Mouse (Mus musculus): ENCODE measurements around the gene Gm5483. TPM values are rescaled to one million over a fixed set of nuclear protein-coding genes. Genes with fewer than 3 reads are reported as not detected.
"Not testable (repeated sequence)": the region's sequence is repeated elsewhere in the genome, so short reads cannot be mapped to it uniquely, and the experiment has no call there.

Gene Gm5483
- polyA plus RNA-seq (2016; fragmentation: Nextera tagmentation; extraction: Ambion mirVana): not detected in 2 replicates

- H3K9me3 ChIP-seq; H3K4me1 ChIP-seq; H3K36me3 ChIP-seq (replicated peaks); H3K27me3 ChIP-seq (replicated peaks; ENCODE audit: low read depth, poor library complexity, severe bottlenecking); H3K27ac ChIP-seq (replicated peaks); DNase-seq (ENCODE audit: low spot score); H3K4me3 ChIP-seq: not testable (repeated sequence)
- 81% methylated on average over 4 of the region's 4 CpGs for WGBS
These were observed at the start of gene Gm5483 for GRCm38 (mm10) chr16:36183912-36184311. Gene Gm5483 (plus strand): TSS chr16:36184212.

DNA sequence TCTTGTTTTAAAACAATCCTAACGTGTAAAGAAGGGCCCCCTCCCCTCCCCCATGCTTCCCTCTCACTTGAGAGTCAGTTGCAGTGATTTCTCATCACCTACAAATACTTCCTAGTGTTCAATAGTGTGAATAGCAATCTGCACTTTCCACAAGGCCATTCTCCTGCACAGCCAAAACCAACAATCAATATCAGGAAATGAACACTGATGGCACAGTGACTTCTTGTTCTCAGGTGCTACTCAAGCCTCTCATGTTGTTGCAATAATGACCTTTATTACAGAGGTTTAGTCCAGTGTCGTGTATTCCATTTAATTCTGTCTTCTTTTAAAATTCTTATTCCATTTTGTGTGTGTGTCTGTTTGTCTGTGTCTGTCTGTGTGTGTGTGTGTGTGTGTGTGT is 45.8 kb upstream of the Gm5483 start:
- Histone ChIP-seq H3K27ac (replicated peaks) (no peak overlapping the region), H3K9me3 (no peaks in the 10 kb centered on the region), H3K4me1 (no peaks in the 10 kb centered on the region), H3K36me3 (replicated peaks) (no peaks in the 10 kb centered on the region), H3K27me3 (replicated peaks; ENCODE audit: low read depth, poor library complexity, severe bottlenecking) (no peaks in the 10 kb centered on the region), H3K4me3 (no peak overlapping the region)
- whole genome bisulfite sequencing: 71% methylated on average over 2 of the region's 2 CpGs
- no peak for DNase-seq (ENCODE audit: low spot score)

- no peaks in the 10 kb centered on the region for H3K27me3 ChIP-seq (replicated peaks; ENCODE audit: low read depth, poor library complexity, severe bottlenecking)
- H3K9me3 ChIP-seq: no peaks in the 10 kb centered on the region
- H3K36me3 ChIP-seq (replicated peaks): no peaks in the 10 kb centered on the region
- H3K4me1 ChIP-seq: no peaks in the 10 kb centered on the region
- H3K4me3 ChIP-seq: no peak within 1 kb of the TSS
- no peak for DNase-seq (ENCODE audit: low spot score)
- H3K27ac ChIP-seq (replicated peaks): no peak within 1 kb of the TSS
These were observed 27.5 kb upstream of the Gm5483 start, which contains the start of gene Stfa2l1 for GRCm38 (mm10) chr16:36156402-36156975. Gene Stfa2l1 (plus strand): TSS chr16:36156811.

DNA sequence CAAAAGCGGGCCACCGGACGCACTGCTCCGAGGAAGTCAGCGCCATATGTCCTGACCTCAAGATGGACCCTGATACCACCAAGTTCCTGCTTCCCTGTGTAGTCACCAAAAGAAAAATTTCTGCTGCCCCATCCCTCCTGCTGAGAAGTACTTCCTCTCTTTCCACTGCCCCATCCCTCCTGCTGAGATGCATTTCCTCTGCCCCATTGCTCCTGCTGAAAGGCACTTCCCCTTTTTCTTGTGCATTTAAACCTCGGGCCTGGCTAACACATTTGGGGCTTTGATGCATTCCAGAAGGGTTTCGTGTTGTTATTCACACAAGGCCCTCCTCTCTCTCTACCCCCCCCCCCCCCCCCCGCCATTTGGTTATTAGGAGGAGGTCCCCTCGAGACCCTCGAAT is 16.2 kb upstream of the Gm5483 start:
- not testable (repeated sequence) for H3K27ac ChIP-seq (replicated peaks); H3K9me3 ChIP-seq; H3K36me3 ChIP-seq (replicated peaks); H3K27me3 ChIP-seq (replicated peaks; ENCODE audit: low read depth, poor library complexity, severe bottlenecking); H3K4me3 ChIP-seq; DNase-seq (ENCODE audit: low spot score); H3K4me1 ChIP-seq
- WGBS: 81% methylated on average over 10 of the region's 10 CpGs

GRCm38 (mm10) chr16:36176108-36176507 is 7.9 kb upstream of the Gm5483 start:
- DNase-seq (ENCODE audit: low spot score): no peak

GRCm38 (mm10) chr16:36179910-36180309 is 4.1 kb upstream of the Gm5483 start:
- WGBS: 80% methylated on average over 2 of the region's 2 CpGs

More at GRCm38 (mm10) chr16:36176108-36176507, 7.9 kb upstream of the Gm5483 start:
- H3K27ac ChIP-seq (replicated peaks): no peak overlapping the region
- 0 out of 2 replicates have a peak, but pooled peaks cover 3% of the 10 kb centered on the region for H3K9me3 ChIP-seq
- no peak overlapping the region for H3K4me3 ChIP-seq
- H3K4me1 ChIP-seq: no peaks in the 10 kb centered on the region
- H3K27me3 ChIP-seq (replicated peaks; ENCODE audit: low read depth, poor library complexity, severe bottlenecking): no peaks in the 10 kb centered on the region
- no peaks in the 10 kb centered on the region for H3K36me3 ChIP-seq (replicated peaks)

GRCm38 (mm10) chr16:36199226-36199625 is 15.2 kb downstream of the Gm5483 start:
- 48% methylated on average over 19 of the region's 19 CpGs for WGBS
- H3K27me3 ChIP-seq (replicated peaks; ENCODE audit: low read depth, poor library complexity, severe bottlenecking): no peaks in the 10 kb centered on the region
- peak; percentile 16 for DNase-seq (ENCODE audit: low spot score)
- H3K27ac ChIP-seq (replicated peaks): no peak overlapping the region
- H3K4me3 ChIP-seq: peak overlapping the region; percentile 26; the same call in 1 of the 2 replicates
- no peaks in the 10 kb centered on the region for H3K36me3 ChIP-seq (replicated peaks)
- H3K9me3 ChIP-seq: no peaks in the 10 kb centered on the region
- H3K4me1 ChIP-seq: peaks cover 3% of the 10 kb centered on the region; the same call in 1 of the 2 replicates

More at GRCm38 (mm10) chr16:36179910-36180309, 4.1 kb upstream of the Gm5483 start:
- no peaks in the 10 kb centered on the region for H3K4me1 ChIP-seq
- no peak overlapping the region for H3K27ac ChIP-seq (replicated peaks)
- no peak overlapping the region for H3K4me3 ChIP-seq
- no peak for DNase-seq (ENCODE audit: low spot score)
- no peaks in the 10 kb centered on the region for H3K27me3 ChIP-seq (replicated peaks; ENCODE audit: low read depth, poor library complexity, severe bottlenecking)
- H3K36me3 ChIP-seq (replicated peaks): no peaks in the 10 kb centered on the region
- H3K9me3 ChIP-seq: 0 out of 2 replicates have a peak, but pooled peaks cover under 1% of the 10 kb centered on the region

DNA sequence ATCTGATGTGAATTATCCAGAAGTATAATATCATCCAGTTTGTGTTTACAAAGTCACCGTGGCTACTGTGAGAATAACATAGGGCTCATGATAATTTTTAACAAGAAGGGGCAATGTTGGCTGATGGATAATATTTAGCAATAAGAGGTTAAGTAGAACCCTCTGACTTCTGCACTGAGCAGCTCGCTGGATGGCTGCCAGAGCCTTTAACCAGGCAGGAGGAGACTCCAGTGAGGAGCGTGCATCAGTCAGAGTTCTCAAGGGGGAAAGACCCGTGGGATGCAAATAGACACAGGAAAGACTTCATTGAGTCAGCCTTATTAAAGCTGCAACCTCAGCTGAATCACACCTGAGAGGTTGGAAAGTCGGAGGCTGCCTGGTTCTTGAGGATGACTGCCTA is 19.8 kb downstream of the Gm5483 start:
- Histone ChIP-seq H3K4me1 (peaks cover 3% of the 10 kb centered on the region; the same call in 1 of the 2 replicates), H3K9me3 (no peaks in the 10 kb centered on the region), H3K4me3 (no peak overlapping the region), H3K27me3 (replicated peaks; ENCODE audit: low read depth, poor library complexity, severe bottlenecking) (no peaks in the 10 kb centered on the region), H3K36me3 (replicated peaks) (no peaks in the 10 kb centered on the region), H3K27ac (replicated peaks) (no peak overlapping the region)
- 88% methylated on average over 5 of the region's 5 CpGs for WGBS
- no peak for DNase-seq (ENCODE audit: low spot score)

DNA sequence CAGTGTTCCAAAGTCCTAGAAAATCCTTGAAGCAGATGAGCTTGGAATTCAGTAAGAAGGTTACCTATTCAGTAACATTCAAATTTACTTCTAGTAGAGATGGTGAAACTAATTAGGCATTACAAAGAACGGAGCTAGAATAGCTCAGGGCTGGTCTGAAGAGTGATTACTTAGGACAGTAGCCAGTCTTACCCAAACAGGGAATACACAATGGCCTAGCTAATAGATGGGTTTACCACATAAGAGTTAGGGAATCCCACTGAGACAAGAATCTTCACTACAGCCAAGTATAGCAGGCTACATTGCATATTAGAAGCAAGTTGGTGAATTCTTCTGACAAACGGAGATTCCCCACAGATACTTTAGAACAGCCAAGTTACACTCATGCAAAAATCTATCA is 21.7 kb downstream of the Gm5483 start:
- DNase-seq (ENCODE audit: low spot score); H3K27me3 ChIP-seq (replicated peaks; ENCODE audit: low read depth, poor library complexity, severe bottlenecking); H3K4me3 ChIP-seq; H3K36me3 ChIP-seq (replicated peaks); H3K4me1 ChIP-seq; H3K9me3 ChIP-seq; H3K27ac ChIP-seq (replicated peaks): not testable (repeated sequence)
- 35% methylated on average over 2 of the region's 2 CpGs for WGBS

DNA sequence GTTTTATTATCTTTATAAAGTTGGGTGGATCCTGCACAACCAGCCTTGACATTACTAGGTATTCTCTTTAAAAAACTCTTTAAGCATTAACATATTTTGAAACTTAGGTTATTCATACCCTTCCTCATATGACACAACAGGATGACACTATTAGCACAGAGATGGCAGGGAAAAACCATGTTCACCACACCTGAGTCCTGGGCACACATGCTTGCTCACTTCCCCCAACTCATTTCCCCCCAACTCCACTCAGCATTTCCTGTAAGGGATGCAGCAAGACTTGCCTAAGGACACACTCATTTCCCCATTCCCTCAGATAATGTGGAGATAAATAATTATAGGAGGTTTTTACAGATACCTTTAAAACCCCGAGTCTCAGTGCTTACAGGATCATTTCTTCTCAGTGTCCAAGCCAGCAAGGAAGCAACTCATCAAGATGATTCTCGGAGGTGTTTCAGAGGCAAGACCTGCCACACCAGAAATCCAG is 26.0 kb downstream of the Gm5483 start, which contains the start of gene Gm5416:
Gm5416 (plus strand) TSS at position 437 of the 487 bp plus-strand sequence.
- no peaks in the 10 kb centered on the region for H3K36me3 ChIP-seq (replicated peaks)
- no peaks in the 10 kb centered on the region for H3K9me3 ChIP-seq
- H3K4me1 ChIP-seq: no peaks in the 10 kb centered on the region
- H3K27ac ChIP-seq (replicated peaks): no peak within 1 kb of the TSS
- H3K27me3 ChIP-seq (replicated peaks; ENCODE audit: low read depth, poor library complexity, severe bottlenecking): no peaks in the 10 kb centered on the region
- 87% methylated on average over 2 of the region's 2 CpGs for WGBS
- no peak within 1 kb of the TSS for H3K4me3 ChIP-seq
- DNase-seq (ENCODE audit: low spot score): no peak

GRCm38 (mm10) chr16:36221168-36221567 is 37.2 kb downstream of the Gm5483 start, which contains the start of gene 2010005H15Rik:
Gene 2010005H15Rik (plus strand): TSS chr16:36221468.
- not testable (repeated sequence) for H3K36me3 ChIP-seq (replicated peaks); H3K4me1 ChIP-seq; H3K9me3 ChIP-seq; DNase-seq (ENCODE audit: low spot score); H3K27me3 ChIP-seq (replicated peaks; ENCODE audit: low read depth, poor library complexity, severe bottlenecking); H3K27ac ChIP-seq (replicated peaks); H3K4me3 ChIP-seq
- 92% methylated on average over 7 of the region's 7 CpGs for WGBS
